Mouse (Mus musculus): ENCODE data around the gene Atp8b5.
A peak's percentile ranks its signal among the peaks of the same experiment; 100 is the strongest.

The Atp8b5 gene

DNA sequence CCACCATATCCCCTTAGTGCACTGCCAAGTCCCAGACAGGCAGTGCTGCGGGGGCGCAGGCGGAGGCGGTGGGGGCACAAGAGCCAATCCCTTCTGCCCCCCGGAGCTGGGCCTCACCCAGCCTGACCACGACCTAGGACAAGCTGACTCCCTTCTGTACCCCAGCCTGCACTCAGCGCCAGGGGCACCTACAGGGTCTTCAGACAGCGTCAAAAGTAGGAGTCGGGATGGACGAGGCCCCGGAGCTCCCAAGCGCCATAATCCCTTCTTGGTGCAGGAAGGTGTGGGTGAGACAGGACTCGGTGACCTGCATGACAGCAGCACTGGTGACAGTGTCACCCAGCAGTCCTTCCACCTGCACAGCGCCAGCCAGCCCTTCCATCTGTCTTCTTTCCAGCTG is 147.8 kb downstream of the Atp8b5 start:
- no peak for DNase-seq (ENCODE audit: low spot score in 2 of 2)

DNA sequence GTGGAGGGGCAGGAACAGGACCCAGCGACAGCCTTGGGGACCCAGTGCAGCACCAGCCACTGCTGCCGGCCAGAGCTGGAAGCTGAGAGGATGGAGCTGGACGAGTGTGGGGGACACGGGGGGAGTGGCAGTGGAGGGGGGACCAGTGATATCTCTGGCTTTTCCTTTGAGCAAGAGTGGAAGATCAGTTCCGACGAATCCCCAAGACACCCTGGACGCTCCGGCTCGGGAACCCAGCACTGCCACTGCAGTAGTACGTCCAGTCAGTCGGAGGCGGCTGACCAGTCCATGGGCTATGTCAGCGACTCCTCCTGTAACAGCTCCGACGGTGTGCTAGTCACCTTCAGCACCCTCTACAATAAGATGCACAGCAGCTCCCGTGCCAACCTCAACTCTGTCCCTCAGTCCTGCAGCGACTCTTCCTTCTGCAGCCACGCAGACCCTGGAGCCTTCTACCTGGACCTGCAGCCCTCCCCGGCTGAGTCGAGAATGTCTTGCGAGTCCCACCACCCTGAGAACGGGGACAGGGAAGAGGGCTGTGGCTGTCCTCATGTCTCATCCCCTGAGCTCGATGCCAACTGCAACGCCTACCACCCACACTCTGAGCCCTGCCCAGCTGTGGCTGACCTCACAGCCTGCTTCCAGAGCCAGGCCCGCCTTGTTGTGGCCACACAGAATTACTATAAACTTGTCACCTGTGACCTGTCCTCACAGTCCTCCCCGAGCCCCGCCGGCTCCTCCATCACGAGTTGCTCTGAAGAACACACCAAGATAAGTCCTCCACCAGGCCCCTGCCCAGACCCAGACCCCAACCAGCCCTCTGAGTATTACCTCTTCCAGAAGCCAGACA is 148.5 kb downstream of the Atp8b5 start:
- no peak for DNase-seq (ENCODE audit: low spot score in 2 of 2)

DNA sequence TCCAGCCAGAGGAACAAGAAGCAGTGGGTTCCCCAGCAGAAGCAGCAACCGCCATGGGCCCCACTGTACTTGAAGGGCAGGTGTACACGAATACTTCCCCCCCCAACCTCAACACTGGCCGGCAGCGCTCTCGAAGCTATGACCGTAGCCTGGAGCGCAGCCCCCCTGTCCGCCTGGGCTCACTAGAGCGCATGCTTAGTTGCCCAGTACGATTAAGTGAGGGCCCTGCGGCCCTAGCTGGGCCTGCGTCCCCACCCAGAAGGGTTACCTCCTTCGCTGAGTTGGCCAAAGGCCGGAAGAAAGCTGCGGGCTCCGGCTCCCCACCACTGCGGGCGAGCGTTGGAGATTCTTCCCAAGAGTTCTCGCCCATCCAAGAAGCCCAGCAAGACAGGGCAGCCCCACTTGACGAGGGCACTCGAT is 149.1 kb downstream of the Atp8b5 start:
- DNase-seq (ENCODE audit: low spot score in 2 of 2) = no peak

DNA sequence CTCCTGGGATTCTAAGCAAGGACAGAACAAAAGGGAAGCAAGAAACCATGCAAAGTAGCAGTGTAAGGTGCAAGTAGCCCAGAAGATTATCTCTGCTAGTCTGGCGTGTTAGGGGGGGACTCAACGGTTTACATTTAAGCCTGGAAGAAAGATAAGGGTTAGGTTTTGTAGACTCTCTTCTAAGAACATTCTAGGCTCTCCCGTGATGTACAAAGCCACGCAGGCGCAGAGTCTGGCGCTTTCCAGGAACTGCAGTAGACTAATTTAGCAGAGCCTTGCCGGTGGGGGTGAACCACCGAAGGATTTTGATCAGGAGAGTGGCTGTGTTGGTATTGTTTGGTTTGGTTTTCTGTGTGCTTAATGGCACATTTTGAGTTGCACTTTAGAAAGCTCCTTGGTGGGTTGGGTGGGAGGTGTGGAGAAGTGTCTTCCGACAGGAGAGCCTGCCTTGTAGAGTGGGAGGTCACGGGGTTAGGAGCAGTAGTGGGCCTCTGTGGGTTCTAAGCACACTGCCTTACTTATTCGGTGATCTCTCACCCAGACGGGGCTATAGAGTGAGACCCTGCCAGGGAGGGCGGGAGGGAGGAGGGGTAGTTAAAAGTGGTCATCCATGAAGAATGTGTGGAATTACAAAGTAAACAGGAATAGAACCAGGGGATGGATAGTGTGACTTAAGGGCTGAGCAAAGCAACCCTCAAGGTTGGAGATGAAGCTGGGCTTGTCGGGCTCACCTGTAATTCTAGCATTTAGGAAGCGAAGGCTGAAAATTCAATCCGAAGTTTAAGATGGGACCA is 150.5 kb downstream of the Atp8b5 start:
- DNase-seq (ENCODE audit: low spot score in 2 of 2) = no peak

DNA sequence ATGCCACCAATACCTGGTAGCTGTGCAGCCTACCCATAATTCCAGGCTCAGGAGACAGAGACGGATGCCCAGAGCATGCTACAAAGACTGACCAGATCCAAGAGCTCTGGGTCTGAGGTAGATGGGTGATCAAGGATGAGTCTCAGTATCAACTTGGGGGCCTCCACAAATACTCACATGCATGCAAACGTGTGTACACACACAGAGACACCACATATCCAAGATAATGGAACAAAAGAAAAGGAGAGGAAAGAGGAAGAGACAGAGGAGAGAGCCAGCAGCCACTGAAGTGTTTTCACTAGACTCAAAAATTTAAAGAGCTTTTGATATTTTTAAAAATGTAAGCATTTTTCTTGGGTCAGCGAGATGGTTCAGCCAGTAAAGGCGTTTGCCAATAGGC is 151.5 kb downstream of the Atp8b5 start:
- DNase-seq (ENCODE audit: low spot score in 2 of 2) = no peak

DNA sequence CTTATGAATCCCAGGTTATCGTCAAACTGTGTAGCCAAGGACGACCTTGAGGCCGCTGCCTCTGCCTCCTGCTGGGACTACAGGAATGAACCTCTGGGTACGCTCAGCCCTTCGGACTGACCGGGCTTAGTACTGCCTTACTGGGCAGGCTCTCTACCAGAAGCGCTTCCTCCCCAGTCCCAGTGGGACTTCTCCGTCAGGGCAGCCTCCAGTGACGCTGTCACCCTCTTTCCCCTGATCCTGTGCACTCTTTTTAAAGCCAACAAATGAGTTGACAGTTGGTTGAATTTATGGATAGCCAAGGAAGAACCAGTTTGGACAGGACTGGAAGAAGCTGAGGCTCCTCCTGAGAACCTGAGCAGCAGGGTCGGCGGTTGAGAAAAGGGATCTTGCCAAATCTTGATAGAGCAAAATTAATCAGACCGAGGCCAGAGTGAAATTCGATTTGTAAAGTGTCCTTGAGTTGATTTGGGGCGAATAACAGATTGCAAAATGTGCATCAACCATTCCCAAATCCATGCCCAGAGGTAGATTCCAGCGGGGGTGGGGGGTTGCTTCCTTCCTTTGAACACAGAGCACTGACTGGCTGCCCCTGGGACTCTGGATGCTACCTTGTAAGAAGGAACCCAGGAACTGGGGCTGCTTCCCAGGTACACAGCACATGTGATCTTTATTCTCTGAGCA is 152.2 kb downstream of the Atp8b5 start:
- DNase-seq (ENCODE audit: low spot score in 2 of 2) = no peak

DNA sequence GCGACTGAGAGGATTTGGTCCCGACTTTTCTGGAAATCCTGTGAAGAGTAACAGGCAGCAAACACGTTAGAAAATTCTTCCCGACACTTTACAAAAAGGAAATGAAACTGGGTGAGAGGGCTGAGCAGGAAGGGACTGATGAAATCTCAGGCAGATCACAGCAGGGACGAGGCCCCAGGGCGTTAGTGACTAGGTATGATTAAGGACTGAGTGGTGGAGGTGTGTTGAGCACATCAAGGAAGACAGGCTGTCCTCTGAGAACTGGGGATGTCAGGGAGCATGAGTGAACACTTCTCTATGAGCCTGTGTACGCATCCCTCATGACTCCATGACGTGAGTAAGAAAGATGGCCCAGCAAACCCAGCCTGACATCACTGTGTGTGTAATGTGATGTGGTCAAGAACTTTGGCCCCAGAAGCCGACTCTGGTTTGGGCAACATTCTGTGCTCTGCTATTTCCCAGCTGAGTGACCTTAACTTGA is 152.9 kb downstream of the Atp8b5 start:
- DNase-seq (ENCODE audit: low spot score in 2 of 2) = no peak

DNA sequence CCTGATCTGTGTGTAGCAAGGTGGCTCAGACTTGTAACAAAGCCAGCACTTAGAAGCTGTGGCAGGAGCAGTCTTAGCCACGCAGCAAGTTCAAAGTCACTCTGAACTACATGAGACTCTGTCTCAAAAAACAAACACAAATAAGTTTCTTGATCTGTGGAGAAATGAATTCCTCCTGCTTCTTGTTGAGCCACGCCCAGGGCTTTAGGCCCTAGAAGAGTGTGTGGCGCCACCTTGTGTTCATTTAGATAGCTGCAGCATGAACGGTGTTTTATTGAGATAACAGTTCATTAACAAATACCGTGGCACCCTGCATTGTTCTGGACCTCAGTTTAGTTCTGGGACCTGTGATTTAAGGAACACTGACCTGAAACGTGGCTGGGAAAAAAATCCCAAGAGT is 153.3 kb downstream of the Atp8b5 start:
- DNase-seq (ENCODE audit: low spot score in 2 of 2) = peak in 1 of 2 experiments; percentile 63

DNA sequence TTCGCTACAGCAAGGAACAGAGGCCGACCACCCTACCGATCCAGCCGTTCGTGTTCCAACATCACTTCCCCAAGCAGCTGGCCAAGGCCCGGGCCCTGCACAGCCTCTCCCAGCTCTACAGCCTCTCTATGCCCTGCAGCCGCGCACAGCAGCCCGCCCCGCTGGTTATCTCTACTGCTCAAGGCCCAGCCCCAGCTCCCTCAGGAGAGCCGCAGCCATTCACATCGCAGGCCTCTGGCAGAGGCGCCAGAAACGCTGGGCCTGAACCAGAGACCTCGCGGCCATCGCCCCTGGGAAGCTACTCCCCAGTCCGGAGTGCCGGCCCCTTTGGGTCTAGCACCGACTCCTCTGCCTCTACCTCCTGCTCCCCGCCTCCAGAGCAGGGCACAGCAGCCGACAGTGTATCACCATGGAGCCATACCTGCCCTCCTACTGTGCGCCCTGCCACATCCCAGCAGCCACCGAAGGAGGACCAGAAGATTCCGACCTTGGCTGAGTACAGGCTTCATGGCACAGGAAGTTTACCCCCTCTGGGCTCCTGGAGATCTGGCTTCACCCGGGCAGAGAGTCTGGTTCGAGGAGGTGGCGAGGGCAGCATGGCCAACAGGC is 154.8 kb downstream of the Atp8b5 start:
- DNase-seq (ENCODE audit: low spot score in 2 of 2) = no peak

Measured in frontal cortex, postnatal 10 days (tissue).